Mouse (Mus musculus): ENCODE data around the gene Pcif1. TPM values are rescaled to one million over a fixed set of nuclear protein-coding genes. Genes with fewer than 3 reads are reported as not detected.

The Pcif1 gene
- 49.4 and 52.0 TPM in 2 replicates for polyA plus RNA-seq (2012; rRNA removed)

GRCm38 (mm10) chr2:164879228-164879567, at the start of gene Pcif1:
Pcif1 (plus strand) TSS chr2:164879304.

GRCm38 (mm10) chr2:164832748-164833301, 46.3 kb upstream of the Pcif1 start, which contains the start of gene Ctsa:
Ctsa (plus strand) TSS chr2:164832873.

GRCm38 (mm10) chr2:164833314-164833959, 45.7 kb upstream of the Pcif1 start, which contains the start of gene Neurl2:
Neurl2 (minus strand) TSS chr2:164833456.

GRCm38 (mm10) chr2:164857101-164857821, 21.8 kb upstream of the Pcif1 start, which contains the start of gene Pltp:
Pltp (minus strand) TSS chr2:164857711.

GRCm38 (mm10) chr2:164911086-164912048, 32.3 kb downstream of the Pcif1 start, which contains the start of gene Zfp335:
Zfp335 (minus strand) TSS chr2:164911757.

GRCm38 (mm10) chr2:164940140-164940830, 61.2 kb downstream of the Pcif1 start, which contains the start of gene Mmp9:
Mmp9 (plus strand) TSS chr2:164940780.

Other genes starting within 250 kb of the Pcif1 start
- gene Wfdc16, start 240.5 kb upstream of the Pcif1 start, polyA plus RNA-seq (2012; rRNA removed) = not detected in 2 replicates
- gene Wfdc10, start 223.3 kb upstream of the Pcif1 start, polyA plus RNA-seq (2012; rRNA removed) = not detected in 2 replicates
- not detected in 2 replicates for gene Wfdc9, start 222.7 kb upstream of the Pcif1 start, polyA plus RNA-seq (2012; rRNA removed)
- gene Wfdc11, start 205.2 kb upstream of the Pcif1 start, polyA plus RNA-seq (2012; rRNA removed) = not detected in 2 replicates
- gene Wfdc13, start 194.2 kb upstream of the Pcif1 start, polyA plus RNA-seq (2012; rRNA removed) = not detected in 2 replicates
- gene Spint4, start 180.8 kb upstream of the Pcif1 start, polyA plus RNA-seq (2012; rRNA removed) = not detected in 2 replicates
- not detected in 2 replicates for gene Spint5, start 164.0 kb upstream of the Pcif1 start, polyA plus RNA-seq (2012; rRNA removed)
- 1.0 and 1.1 TPM in 2 replicates for gene Wfdc3, start 133.4 kb upstream of the Pcif1 start, polyA plus RNA-seq (2012; rRNA removed)
- 60.1 and 64.9 TPM in 2 replicates for gene Dnttip1, start 133.3 kb upstream of the Pcif1 start, polyA plus RNA-seq (2012; rRNA removed)
- 143 and 191 TPM in 2 replicates for gene Ube2c, start 109.4 kb upstream of the Pcif1 start, polyA plus RNA-seq (2012; rRNA removed)
- 0.54 and 60.3 TPM in 2 replicates for gene Tnnc2, start 99.3 kb upstream of the Pcif1 start, polyA plus RNA-seq (2012; rRNA removed)
- 20.5 and 22.1 TPM in 2 replicates for gene Snx21, start 93.5 kb upstream of the Pcif1 start, polyA plus RNA-seq (2012; rRNA removed)
- 30.2 and 33.6 TPM in 2 replicates for gene Acot8, start 74.4 kb upstream of the Pcif1 start, polyA plus RNA-seq (2012; rRNA removed)
- gene Zswim3, start 74.2 kb upstream of the Pcif1 start, polyA plus RNA-seq (2012; rRNA removed) = 8.6 and 9.6 TPM in 2 replicates
- 11.8 and 12.3 TPM in 2 replicates for gene Zswim1, start 56.6 kb upstream of the Pcif1 start, polyA plus RNA-seq (2012; rRNA removed)
- gene Spata25, start 50.8 kb upstream of the Pcif1 start, polyA plus RNA-seq (2012; rRNA removed) = 0.31 and 0.49 TPM in 2 replicates
- 126 and 143 TPM in 2 replicates for gene Ctsa, start 46.4 kb upstream of the Pcif1 start, polyA plus RNA-seq (2012; rRNA removed)
- gene Neurl2, start 45.8 kb upstream of the Pcif1 start, polyA plus RNA-seq (2012; rRNA removed) = 4.2 and 5.6 TPM in 2 replicates
- 62.6 and 75.4 TPM in 2 replicates for gene Pltp, start 21.6 kb upstream of the Pcif1 start, polyA plus RNA-seq (2012; rRNA removed)
- 38.2 and 41.2 TPM in 2 replicates for gene Zfp335, start 32.5 kb downstream of the Pcif1 start, polyA plus RNA-seq (2012; rRNA removed)
- gene Mmp9, start 61.5 kb downstream of the Pcif1 start, polyA plus RNA-seq (2012; rRNA removed) = 17.1 and 19.8 TPM in 2 replicates
- gene Slc12a5, start 81.5 kb downstream of the Pcif1 start, polyA plus RNA-seq (2012; rRNA removed) = 68.2 and 75.9 TPM in 2 replicates
- 113 and 127 TPM in 2 replicates for gene Ncoa5, start 155.6 kb downstream of the Pcif1 start, polyA plus RNA-seq (2012; rRNA removed)
- gene Cd40, start 176.3 kb downstream of the Pcif1 start, polyA plus RNA-seq (2012; rRNA removed) = 9.4 and 9.7 TPM in 2 replicates
- gene 1700025C18Rik, start 211.4 kb downstream of the Pcif1 start, polyA plus RNA-seq (2012; rRNA removed) = not detected in 2 replicates